Mouse (Mus musculus) lung, postnatal 25 days (tissue): ENCODE data around the gene Gm21411.
"Not testable (repeated sequence)": the region's sequence is repeated elsewhere in the genome, so short reads cannot be mapped to it uniquely, and the experiment has no call there.

Experiments
- DNase-seq: peaks from one replicate; pipeline ENCODE4 v3.0.0; 2022; ENCODE audit warnings: low spot score

Gene Gm21411

GRCm38 (mm10) chr4:146909386-146910137 lies at the start of gene Gm21411:
TSS of gene Gm21411 (minus strand) at chr4:146909590.
- DNase-seq = not testable (repeated sequence)

GRCm38 (mm10) chr4:146941691-146942090 lies 32.3 kb upstream of the Gm21411 start:
- not testable (repeated sequence) for DNase-seq

GRCm38 (mm10) chr4:146932311-146933082 lies 23.1 kb upstream of the Gm21411 start:
- DNase-seq = no peak

- DNase-seq = no peak
Observed at GRCm38 (mm10) chr4:146915196-146915595, 5.8 kb upstream of the Gm21411 start.

- not testable (repeated sequence) for DNase-seq
Observed at GRCm38 (mm10) chr4:146908131-146908530, 1.3 kb downstream of the Gm21411 start.

- DNase-seq = not testable (repeated sequence)
Observed at GRCm38 (mm10) chr4:146904782-146905181, 4.6 kb downstream of the Gm21411 start.

GRCm38 (mm10) chr4:146903126-146903525 lies 6.3 kb downstream of the Gm21411 start:
- DNase-seq = not testable (repeated sequence)
